ENCODE assay signal across 10 mouse cellular contexts in genomic region chr12:85286941-85287340, GRCm38 (mm10). TPM values are rescaled to one million over a fixed set of nuclear protein-coding genes. Genes with fewer than 3 reads are reported as not detected.
A peak's percentile ranks its signal among the peaks of the same experiment; 100 is the strongest.
DNase-seq lines count a peak whose midpoint lies in the region; ATAC-seq and TF ChIP-seq lines count a peak whose summit lies in the region.
"Had no signal": no experiment of that assay in that cellular context is flagged by ENCODE, and none has a peak within 500 bp of the region (broad histone marks: within the 10 kb centered on the region; RNA-seq: fewer than 3 reads in every experiment).

No protein-coding gene starts in this region.

- no peak overlapping the region for H3K9ac ChIP-seq in lung, postnatal 0 days (replicated peaks; ENCODE audit: low read depth)
- no peak overlapping the region for H3K9ac ChIP-seq in hindbrain, embryonic 14.5 days
- H3K9ac ChIP-seq: neural tube, embryonic 12.5 days had no signal

- WGBS in lung, postnatal 0 days, result 29% methylated on average over 2 of the region's 5 CpGs
- WGBS in hindbrain, embryonic 14.5 days, result 34% methylated on average over 2 of the region's 5 CpGs

- H3K4me1 ChIP-seq in lung, postnatal 0 days (ENCODE audit: insufficient read depth, low read depth, low read length), result peaks cover 4% of the 10 kb centered on the region; the same call in 1 of the 2 replicates
- H3K4me1 ChIP-seq in hindbrain, embryonic 14.5 days (replicated peaks; ENCODE audit: control insufficient read depth, insufficient read depth, low read length), result peaks cover 5% of the 10 kb centered on the region

- ATAC-seq in lung, postnatal 0 days, result no peak
- ATAC-seq in granulocyte monocyte progenitor cell, adult 5-6 weeks (replicated peaks; ENCODE audit: poor library complexity, severe bottlenecking), result peak; percentile 58
- ATAC-seq in hindbrain, embryonic 14.5 days (ENCODE audit: low FRiP score), result no peak

- H3K27me3 ChIP-seq in lung, postnatal 0 days (replicated peaks; ENCODE audit: insufficient read depth, low read length), result no peaks in the 10 kb centered on the region
- no peaks in the 10 kb centered on the region for H3K27me3 ChIP-seq in hindbrain, embryonic 14.5 days (ENCODE audit: control insufficient read depth, insufficient read depth, low read length)
- H3K27me3 ChIP-seq: neural tube, embryonic 12.5 days had no signal

- no peak overlapping the region for H3K4me3 ChIP-seq in lung, postnatal 0 days (ENCODE audit: low read depth, low read length)
- H3K4me3 ChIP-seq in hindbrain, embryonic 14.5 days (replicated peaks; ENCODE audit: low read length), result no peak overlapping the region
- H3K4me3 ChIP-seq: forebrain, embryonic 10.5 days; neural tube, embryonic 12.5 days had no signal

- no peaks in the 10 kb centered on the region for H3K36me3 ChIP-seq in lung, postnatal 0 days (ENCODE audit: insufficient read depth, low read length)
- H3K36me3 ChIP-seq in hindbrain, embryonic 14.5 days (replicated peaks; ENCODE audit: control insufficient read depth, insufficient read depth), result no peaks in the 10 kb centered on the region
- H3K36me3 ChIP-seq: forebrain, embryonic 10.5 days; neural tube, embryonic 12.5 days had no signal

- H3K27ac ChIP-seq in lung, postnatal 0 days (ENCODE audit: low read length), result no peak overlapping the region
- no peak overlapping the region for H3K27ac ChIP-seq in hindbrain, embryonic 14.5 days
- H3K27ac ChIP-seq: forebrain, embryonic 10.5 days; neural tube, embryonic 12.5 days had no signal

- peak; percentile 70 for TF ChIP-seq CTCF in lung, postnatal 0 days (IDR thresholded peaks at IDR 0.05)

- H3K4me2 ChIP-seq in lung, postnatal 0 days (replicated peaks; ENCODE audit: low read depth, low read length), result no peak overlapping the region
- no peak overlapping the region for H3K4me2 ChIP-seq in hindbrain, embryonic 14.5 days (replicated peaks)

- peak; percentile 50 to 56 for DNase-seq in cerebellum, postnatal 10 days
- DNase-seq in cerebellum, adult 9-10 months, result no peak
- peak; percentile 58 for DNase-seq in lung, postnatal 0 days (ENCODE audit: low spot score)
- no peak for DNase-seq in lung, postnatal 25 days (ENCODE audit: low spot score)
- DNase-seq in thymus, postnatal 0 days (ENCODE audit: low spot score), result peak; percentile 51
- DNase-seq in gastrocnemius, postnatal 25 days, result no peak
- no peak for DNase-seq in hindbrain, embryonic 14.5 days (ENCODE audit: low spot score)

- H3K9me3 ChIP-seq in lung, postnatal 0 days (ENCODE audit: low read length), result no peaks in the 10 kb centered on the region
- no peaks in the 10 kb centered on the region for H3K9me3 ChIP-seq in hindbrain, embryonic 14.5 days (ENCODE audit: control insufficient read depth, low read length)
- H3K9me3 ChIP-seq: forebrain, embryonic 10.5 days; neural tube, embryonic 12.5 days had no signal

- no peak for TF ChIP-seq EP300 in lung, postnatal 0 days (IDR thresholded peaks at IDR 0.05)

RNA-seq across cellular contexts. Expression of gene Acyp1, which starts 1.3 kb away (rescaled TPM):
- 54.9 and 68.2 TPM in 2 replicates for polyA plus RNA-seq in lung, postnatal 0 days (2015; fragmentation: Nextera tagmentation; extraction: Ambion mirVana)
- 39.7 and 58.9 TPM in 2 replicates for total RNA-seq in granulocyte monocyte progenitor cell, adult 5-6 weeks (2014; fragmentation: Nextera tagmentation)
- total RNA-seq in granulocyte monocyte progenitor cell, adult 5-6 weeks (2017), result 34.6 and 69.2 TPM in 2 replicates
- 122 and 136 TPM in 2 replicates for polyA plus RNA-seq in thymus, postnatal 0 days (2015; fragmentation: Nextera tagmentation; extraction: Ambion mirVana)
- total RNA-seq in gastrocnemius, postnatal 25 days (2021), result 10 to 100 TPM; 41.4 to 47.9 TPM
- polyA plus RNA-seq in hindbrain, embryonic 14.5 days (2014; fragmentation: Nextera tagmentation; extraction: Ambion mirVana), result 46.8 and 59.1 TPM in 2 replicates

RNA-seq across cellular contexts. Expression of gene Zc2hc1c, which starts 1.4 kb away (rescaled TPM):
- polyA plus RNA-seq in lung, postnatal 0 days (2015; fragmentation: Nextera tagmentation; extraction: Ambion mirVana), result 2.6 and 2.7 TPM in 2 replicates
- not detected in 2 replicates for total RNA-seq in granulocyte monocyte progenitor cell, adult 5-6 weeks (2014; fragmentation: Nextera tagmentation)
- not detected in 2 replicates for total RNA-seq in granulocyte monocyte progenitor cell, adult 5-6 weeks (2017)
- 0.23 and 0.29 TPM in 2 replicates for polyA plus RNA-seq in thymus, postnatal 0 days (2015; fragmentation: Nextera tagmentation; extraction: Ambion mirVana)
- 1 to 10 TPM; 1.1 to 1.2 TPM for total RNA-seq in gastrocnemius, postnatal 25 days (2021)
- 1.9 and 2.0 TPM in 2 replicates for polyA plus RNA-seq in hindbrain, embryonic 14.5 days (2014; fragmentation: Nextera tagmentation; extraction: Ambion mirVana)

RNA-seq across cellular contexts. Expression of gene Mlh3, which starts 16.5 kb away (rescaled TPM):
- polyA plus RNA-seq in lung, postnatal 0 days (2015; fragmentation: Nextera tagmentation; extraction: Ambion mirVana), result 4.2 and 5.0 TPM in 2 replicates
- 9.8 and 11.1 TPM in 2 replicates for total RNA-seq in granulocyte monocyte progenitor cell, adult 5-6 weeks (2014; fragmentation: Nextera tagmentation)
- 7.7 and 7.9 TPM in 2 replicates for total RNA-seq in granulocyte monocyte progenitor cell, adult 5-6 weeks (2017)
- polyA plus RNA-seq in thymus, postnatal 0 days (2015; fragmentation: Nextera tagmentation; extraction: Ambion mirVana), result 6.8 and 7.1 TPM in 2 replicates
- total RNA-seq in gastrocnemius, postnatal 25 days (2021), result 1 to 10 TPM; 6.3 to 7.3 TPM
- 9.4 and 9.5 TPM in 2 replicates for polyA plus RNA-seq in hindbrain, embryonic 14.5 days (2014; fragmentation: Nextera tagmentation; extraction: Ambion mirVana)

RNA-seq across cellular contexts. Expression of gene Nek9, which starts 52.2 kb away (rescaled TPM):
- 11.1 and 11.5 TPM in 2 replicates for polyA plus RNA-seq in lung, postnatal 0 days (2015; fragmentation: Nextera tagmentation; extraction: Ambion mirVana)
- 33.1 and 44.6 TPM in 2 replicates for total RNA-seq in granulocyte monocyte progenitor cell, adult 5-6 weeks (2014; fragmentation: Nextera tagmentation)
- total RNA-seq in granulocyte monocyte progenitor cell, adult 5-6 weeks (2017), result 24.1 and 26.6 TPM in 2 replicates
- 12.7 and 13.1 TPM in 2 replicates for polyA plus RNA-seq in thymus, postnatal 0 days (2015; fragmentation: Nextera tagmentation; extraction: Ambion mirVana)
- total RNA-seq in gastrocnemius, postnatal 25 days (2021), result 10 to 100 TPM; 76.8 to 83.5 TPM
- 9.5 and 10.0 TPM in 2 replicates for polyA plus RNA-seq in hindbrain, embryonic 14.5 days (2014; fragmentation: Nextera tagmentation; extraction: Ambion mirVana)

Comparison
In these comparisons a context has a peak if more than half of its experiments do, and no peak if none do; other contexts are left out.
1. DNase-seq: peak in cerebellum, postnatal 10 days (2 of 2), lung, postnatal 0 days (single experiment) and thymus, postnatal 0 days (single experiment); none in cerebellum, adult 9-10 months (single experiment), lung, postnatal 25 days (single experiment), gastrocnemius, postnatal 25 days (single experiment) and hindbrain, embryonic 14.5 days (single experiment).